Mouse (Mus musculus): ENCODE measurements around the gene Slc45a3. TPM values are rescaled to one million over a fixed set of nuclear protein-coding genes. Genes with fewer than 3 reads are reported as not detected.

Gene Slc45a3
- polyA plus RNA-seq, 1 experiment, result 0.75 TPM

GRCm38 (mm10) chr1:132012861-132013260, 50.1 kb downstream of the Slc45a3 start:
- Histone ChIP-seq H3ac (ENCODE audit: control insufficient read depth, insufficient read length, low read depth) (no peak overlapping the region), H3K79me2 (ENCODE audit: control insufficient read depth, insufficient read depth) (peaks cover 83% of the 10 kb centered on the region), H3K27me3 (ENCODE audit: control insufficient read depth, insufficient read depth, insufficient read length) (no peaks in the 10 kb centered on the region), H3K36me3 (ENCODE audit: control insufficient read depth, insufficient read depth) (peaks cover 30% of the 10 kb centered on the region), H3K79me3 (ENCODE audit: low read depth) (peaks cover 66% of the 10 kb centered on the region), H3K4me3 (ENCODE audit: insufficient read depth, poor library complexity, severe bottlenecking) (no peak overlapping the region)
- no peak for TF ChIP-seq FOSL1 (IDR thresholded peaks at IDR 0.05; ENCODE audit: insufficient read depth, low read length, poor library complexity, severe bottlenecking)
- TF ChIP-seq MAX (IDR thresholded peaks at IDR 0.05), result no peak
- no peak for TF ChIP-seq CTCF (IDR thresholded peaks at IDR 0.05; ENCODE audit: control insufficient read depth, insufficient read depth, insufficient read length)
- TF ChIP-seq CEBPB (IDR thresholded peaks at IDR 0.05; ENCODE audit: low read depth), result no peak
- no peak for TF ChIP-seq MYOD1 (IDR thresholded peaks at IDR 0.05; ENCODE audit: control insufficient read depth, insufficient read length, low read depth)
- TF ChIP-seq MYOG (IDR thresholded peaks at IDR 0.05; ENCODE audit: control insufficient read depth, extremely low read depth, insufficient read length), result no peak
- no peak for TF ChIP-seq USF1 (IDR thresholded peaks at IDR 0.05; ENCODE audit: low read depth)

GRCm38 (mm10) chr1:132014800-132015199, 52.0 kb downstream of the Slc45a3 start:
- H3K36me3 ChIP-seq (ENCODE audit: control insufficient read depth, insufficient read depth), result peaks cover 49% of the 10 kb centered on the region
- peaks cover 50% of the 10 kb centered on the region for H3K79me3 ChIP-seq (ENCODE audit: low read depth)
- H3K79me2 ChIP-seq (ENCODE audit: control insufficient read depth, insufficient read depth), result peaks cover 65% of the 10 kb centered on the region
- H3K4me3 ChIP-seq (ENCODE audit: insufficient read depth, poor library complexity, severe bottlenecking), result no peak overlapping the region
- H3K27me3 ChIP-seq (ENCODE audit: control insufficient read depth, insufficient read depth, insufficient read length), result no peaks in the 10 kb centered on the region
- no peak for TF ChIP-seq CTCF (IDR thresholded peaks at IDR 0.05; ENCODE audit: control insufficient read depth, insufficient read depth, insufficient read length)
- no peak for TF ChIP-seq MYOD1 (IDR thresholded peaks at IDR 0.05; ENCODE audit: control insufficient read depth, insufficient read length, low read depth)
- no peak for TF ChIP-seq MYOG (IDR thresholded peaks at IDR 0.05; ENCODE audit: control insufficient read depth, extremely low read depth, insufficient read length)
- TF ChIP-seq CEBPB (IDR thresholded peaks at IDR 0.05; ENCODE audit: low read depth), result no peak
- no peak for TF ChIP-seq FOSL1 (IDR thresholded peaks at IDR 0.05; ENCODE audit: insufficient read depth, low read length, poor library complexity, severe bottlenecking)
- no peak for TF ChIP-seq MAX (IDR thresholded peaks at IDR 0.05)
- TF ChIP-seq USF1 (IDR thresholded peaks at IDR 0.05; ENCODE audit: low read depth), result no peak
- H3ac ChIP-seq (ENCODE audit: control insufficient read depth, insufficient read length, low read depth), result no peak overlapping the region

DNA sequence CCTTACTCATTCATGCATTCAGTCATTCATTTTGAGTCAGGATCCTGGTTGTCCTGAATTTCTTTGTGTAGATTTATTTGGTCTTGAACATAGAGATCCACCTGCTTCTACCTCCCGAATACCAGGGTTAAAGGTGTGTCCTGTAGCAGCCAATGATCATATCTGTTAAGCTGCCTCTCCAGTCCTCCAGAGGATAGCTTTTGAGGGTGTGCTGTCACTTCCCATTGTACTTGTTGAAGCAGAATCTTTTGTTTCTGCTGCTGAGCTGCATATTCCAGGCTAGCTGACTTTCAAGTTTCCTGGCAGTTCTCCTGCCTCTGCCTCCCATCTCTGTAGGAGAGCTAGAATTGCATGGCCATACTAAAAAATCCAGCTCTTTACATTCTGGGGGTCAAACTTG, 53.9 kb downstream of the Slc45a3 start:
- Histone ChIP-seq H3K79me2 (ENCODE audit: control insufficient read depth, insufficient read depth) (peaks cover 46% of the 10 kb centered on the region), H3K36me3 (ENCODE audit: control insufficient read depth, insufficient read depth) (peaks cover 67% of the 10 kb centered on the region), H3K27me3 (ENCODE audit: control insufficient read depth, insufficient read depth, insufficient read length) (no peaks in the 10 kb centered on the region), H3K79me3 (ENCODE audit: low read depth) (peaks cover 40% of the 10 kb centered on the region), H3ac (ENCODE audit: control insufficient read depth, insufficient read length, low read depth) (no peak overlapping the region), H3K4me3 (ENCODE audit: insufficient read depth, poor library complexity, severe bottlenecking) (no peak overlapping the region)
- TF ChIP-seq MYOG (IDR thresholded peaks at IDR 0.05; ENCODE audit: control insufficient read depth, extremely low read depth, insufficient read length) (no peak), MAX (IDR thresholded peaks at IDR 0.05) (no peak), MYOD1 (IDR thresholded peaks at IDR 0.05; ENCODE audit: control insufficient read depth, insufficient read length, low read depth) (no peak), USF1 (IDR thresholded peaks at IDR 0.05; ENCODE audit: low read depth) (no peak), CEBPB (IDR thresholded peaks at IDR 0.05; ENCODE audit: low read depth) (no peak), CTCF (IDR thresholded peaks at IDR 0.05; ENCODE audit: control insufficient read depth, insufficient read depth, insufficient read length) (no peak), FOSL1 (IDR thresholded peaks at IDR 0.05; ENCODE audit: insufficient read depth, low read length, poor library complexity, severe bottlenecking) (no peak)

- H3K36me3 ChIP-seq (ENCODE audit: control insufficient read depth, insufficient read depth), result peaks cover 76% of the 10 kb centered on the region
- TF ChIP-seq CTCF (IDR thresholded peaks at IDR 0.05; ENCODE audit: control insufficient read depth, insufficient read depth, insufficient read length) (no peak), FOSL1 (IDR thresholded peaks at IDR 0.05; ENCODE audit: insufficient read depth, low read length, poor library complexity, severe bottlenecking) (no peak), MYOD1 (IDR thresholded peaks at IDR 0.05; ENCODE audit: control insufficient read depth, insufficient read length, low read depth) (no peak), USF1 (IDR thresholded peaks at IDR 0.05; ENCODE audit: low read depth) (no peak), MAX (IDR thresholded peaks at IDR 0.05) (no peak), MYOG (IDR thresholded peaks at IDR 0.05; ENCODE audit: control insufficient read depth, extremely low read depth, insufficient read length) (no peak), CEBPB (IDR thresholded peaks at IDR 0.05; ENCODE audit: low read depth) (no peak)
- no peak overlapping the region for H3K4me3 ChIP-seq (ENCODE audit: insufficient read depth, poor library complexity, severe bottlenecking)
- H3K79me2 ChIP-seq (ENCODE audit: control insufficient read depth, insufficient read depth), result peaks cover 14% of the 10 kb centered on the region
- no peak overlapping the region for H3ac ChIP-seq (ENCODE audit: control insufficient read depth, insufficient read length, low read depth)
- no peaks in the 10 kb centered on the region for H3K27me3 ChIP-seq (ENCODE audit: control insufficient read depth, insufficient read depth, insufficient read length)
- peaks cover 11% of the 10 kb centered on the region for H3K79me3 ChIP-seq (ENCODE audit: low read depth)
Observed at GRCm38 (mm10) chr1:132019876-132020275, 57.1 kb downstream of the Slc45a3 start.

DNA sequence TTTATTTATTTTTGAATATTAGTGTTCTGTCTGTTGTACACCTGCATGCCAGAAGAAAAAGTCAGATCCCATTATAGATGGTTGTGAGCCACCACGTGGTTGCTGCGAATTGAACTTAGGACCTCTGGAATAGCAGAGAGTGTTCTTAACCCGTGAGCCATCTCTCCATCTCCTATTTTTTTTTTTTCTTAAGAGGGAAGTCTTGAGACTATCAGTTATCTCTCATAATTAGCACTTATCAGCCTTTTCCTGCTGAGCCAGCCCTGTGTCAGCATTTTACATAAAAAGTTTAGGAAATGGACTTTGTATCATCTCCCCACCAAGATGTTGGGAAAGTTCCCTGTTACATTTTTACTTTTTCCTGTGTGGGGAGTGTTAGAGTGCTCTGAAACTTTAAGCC, 59.3 kb downstream of the Slc45a3 start:
- Histone ChIP-seq H3ac (ENCODE audit: control insufficient read depth, insufficient read length, low read depth) (no peak overlapping the region), H3K79me3 (ENCODE audit: low read depth) (no peaks in the 10 kb centered on the region), H3K36me3 (ENCODE audit: control insufficient read depth, insufficient read depth) (peaks cover 78% of the 10 kb centered on the region), H3K27me3 (ENCODE audit: control insufficient read depth, insufficient read depth, insufficient read length) (no peaks in the 10 kb centered on the region), H3K79me2 (ENCODE audit: control insufficient read depth, insufficient read depth) (no peaks in the 10 kb centered on the region), H3K4me3 (ENCODE audit: insufficient read depth, poor library complexity, severe bottlenecking) (no peak overlapping the region)
- TF ChIP-seq MYOD1 (IDR thresholded peaks at IDR 0.05; ENCODE audit: control insufficient read depth, insufficient read length, low read depth) (no peak), USF1 (IDR thresholded peaks at IDR 0.05; ENCODE audit: low read depth) (no peak), CTCF (IDR thresholded peaks at IDR 0.05; ENCODE audit: control insufficient read depth, insufficient read depth, insufficient read length) (no peak), MYOG (IDR thresholded peaks at IDR 0.05; ENCODE audit: control insufficient read depth, extremely low read depth, insufficient read length) (no peak), CEBPB (IDR thresholded peaks at IDR 0.05; ENCODE audit: low read depth) (no peak)
